Mouse (Mus musculus) cerebellum, adult 2 months (tissue): ENCODE results near the gene Traf4. TPM values are rescaled to one million over a fixed set of nuclear protein-coding genes. Genes with fewer than 3 reads are reported as not detected.

Experiments used
- DNase-seq, 2 experiments: peaks; one replicate each; pipeline ENCODE4 v3.0.0; 2021
- H3K27ac ChIP-seq: fragments of 200-500 bp; 2 replicates; pipeline ENCODE4 v1.5.1; 2012; ENCODE audit warnings: low read length, control low read depth, inconsistent platforms; ENCODE audit not compliant: insufficient read depth
- H3K27me3 ChIP-seq: fragments of 200-500 bp; 2 replicates; pipeline ENCODE4 v1.6.1; 2012; ENCODE audit warnings: inconsistent platforms, mild to moderate bottlenecking, low read length, moderate library complexity; ENCODE audit not compliant: control insufficient read depth, insufficient read depth
- H3K4me1 ChIP-seq: fragments of 200-500 bp; 2 replicates; pipeline ENCODE4 v1.6.1; 2011; ENCODE audit warnings: low read length; ENCODE audit not compliant: control insufficient read depth, insufficient read depth
- H3K4me3 ChIP-seq: fragments of 200-500 bp; replicated peaks from 2 replicates; pipeline ENCODE3; 2011; ENCODE audit warnings: mild to moderate bottlenecking, low read depth, low read length, control low read depth; ENCODE audit not compliant: insufficient read depth
- CTCF ChIP-seq: fragments of 200-500 bp; IDR thresholded peaks from 2 replicates; pipeline ENCODE4 v1.5.1; 2011; ENCODE audit warnings: low read depth, mild to moderate bottlenecking, control low read depth, low read length, moderate library complexity, borderline replicate concordance; ENCODE audit not compliant: insufficient read depth
- POLR2A ChIP-seq: fragments of 200-500 bp; IDR thresholded peaks from 2 replicates; pipeline ENCODE4 v1.6.1; 2011; ENCODE audit warnings: low read length, control low read depth, borderline replicate concordance; ENCODE audit not compliant: insufficient read depth
- WGBS: fragments of 180-500 bp; shearing (Covaris S2); methylation state at CpG from one replicate; pipeline ENCODE4 v1.1.7; 2018; 5-methylcytosine and 5-hydroxymethylcytosine counted together
- polyA plus RNA-seq: library from polyadenylated mRNA; depleted of rRNA; stranded (reverse); fragments of >200 nt; gene quantifications from 2 replicates; pipeline ENCODE4 v1.2.3, GENCODE M21; 2012; rRNA removed

Gene Traf4
- polyA plus RNA-seq, 1 experiment = 21.6 TPM

DNA sequence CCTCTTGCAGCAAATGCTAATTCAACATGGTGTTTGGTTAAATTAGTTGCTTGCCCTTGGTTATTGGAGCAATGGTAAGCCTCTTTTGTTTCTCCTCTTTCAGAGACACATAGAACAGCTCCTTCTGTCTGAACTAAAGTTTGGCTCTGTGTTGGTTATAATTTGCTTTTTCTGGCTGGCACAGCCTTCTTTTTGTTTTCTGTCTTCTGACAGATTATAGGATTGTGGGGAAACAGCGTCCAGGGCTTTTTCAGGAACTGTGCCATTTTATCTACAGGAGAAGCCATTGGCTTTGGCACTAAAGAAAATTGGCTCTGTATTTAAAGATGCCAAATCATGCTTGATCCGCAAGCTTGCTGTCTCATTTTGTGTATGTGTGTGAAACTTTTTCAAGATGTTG, 51.8 kb downstream of the Traf4 start:
- H3K4me1 ChIP-seq = peaks cover 4% of the 10 kb centered on the region
- no peak for TF ChIP-seq POLR2A
- no peak for TF ChIP-seq CTCF
- H3K4me3 ChIP-seq = no peak overlapping the region
- no peaks in the 10 kb centered on the region for H3K27me3 ChIP-seq
- DNase-seq = no peak
- WGBS = 16% methylated on average over 2 of the region's 2 CpGs
- no peak overlapping the region for H3K27ac ChIP-seq

Other genes with a start within 250 kb of the Traf4 start
- gene Sez6, start 234.8 kb downstream of the Traf4 start, polyA plus RNA-seq = 71.0 and 76.9 TPM in 2 replicates
- 50.1 and 51.9 TPM in 2 replicates for gene Phf12, start 182.8 kb downstream of the Traf4 start, polyA plus RNA-seq
- 18.8 and 19.5 TPM in 2 replicates for gene Dhrs13, start 133.3 kb downstream of the Traf4 start, polyA plus RNA-seq
- gene Flot2, start 127.7 kb downstream of the Traf4 start, polyA plus RNA-seq = 134 and 135 TPM in 2 replicates
- gene Eral1, start 85.2 kb downstream of the Traf4 start, polyA plus RNA-seq = 34.0 and 35.8 TPM in 2 replicates
- 23.0 and 23.5 TPM in 2 replicates for gene Fam222b, start 70.9 kb downstream of the Traf4 start, polyA plus RNA-seq
- 4.8 and 5.8 TPM in 2 replicates for gene Nek8, start 11.1 kb upstream of the Traf4 start, polyA plus RNA-seq
- 147 and 158 TPM in 2 replicates for gene Tlcd1, start 11.1 kb upstream of the Traf4 start, polyA plus RNA-seq
- gene Rpl23a, start 18.0 kb upstream of the Traf4 start, polyA plus RNA-seq = 1,121 and 1,182 TPM in 2 replicates
- gene Rab34, start 22.8 kb upstream of the Traf4 start, polyA plus RNA-seq = 36.6 and 38.1 TPM in 2 replicates
- gene Proca1, start 27.8 kb upstream of the Traf4 start, polyA plus RNA-seq = 11.7 and 12.1 TPM in 2 replicates
- gene Sdf2, start 80.2 kb upstream of the Traf4 start, polyA plus RNA-seq = 121 and 124 TPM in 2 replicates
- gene Supt6, start 80.4 kb upstream of the Traf4 start, polyA plus RNA-seq = 48.8 and 50.3 TPM in 2 replicates
- gene 2610507B11Rik, start 96.2 kb upstream of the Traf4 start, polyA plus RNA-seq = 112 and 118 TPM in 2 replicates
- 2.6 and 2.9 TPM in 2 replicates for gene BC030499, start 125.3 kb upstream of the Traf4 start, polyA plus RNA-seq
- 17.6 and 19.0 TPM in 2 replicates for gene Spag5, start 135.9 kb upstream of the Traf4 start, polyA plus RNA-seq
- gene Aldoc, start 157.4 kb upstream of the Traf4 start, polyA plus RNA-seq = 2,621 and 2,670 TPM in 2 replicates
- 94.2 and 98.6 TPM in 2 replicates for gene Pigs, start 162.8 kb upstream of the Traf4 start, polyA plus RNA-seq
- gene Unc119, start 177.9 kb upstream of the Traf4 start, polyA plus RNA-seq = 72.2 and 75.2 TPM in 2 replicates
- gene Foxn1, start 221.0 kb upstream of the Traf4 start, polyA plus RNA-seq = not detected in 2 replicates